Mouse (Mus musculus) neural tube, embryonic 11.5 days (tissue): ENCODE results near the gene Epsti1. TPM values are rescaled to one million over a fixed set of nuclear protein-coding genes. Genes with fewer than 3 reads are reported as not detected.

Source experiments
- ATAC-seq: fragments of 200-750 bp; cut with Nextera tagmentation; 2 replicates; pipeline ENCODE4 v1.8.0; 2017; ENCODE audit warnings: moderate number of reproducible peaks, mild to moderate bottlenecking, moderate TSS enrichment, moderate library complexity; ENCODE audit not compliant: insufficient read depth, low FRiP score, low TSS enrichment
- DNase-seq: peaks from one replicate; pipeline ENCODE4 v3.0.0-alpha.2; 2015; ENCODE audit warnings: low spot score
- H3K27ac ChIP-seq: fragments of 300-500 bp; sonication (generic); 2 replicates; pipeline ENCODE4 v1.5.1; 2014; ENCODE audit warnings: low read depth, mild to moderate bottlenecking, low read length
- H3K27me3 ChIP-seq: fragments of 300-500 bp; sonication (generic); 2 replicates; pipeline ENCODE4 v1.6.1; 2014; ENCODE audit warnings: mild to moderate bottlenecking, low read length, mixed read lengths; ENCODE audit not compliant: control insufficient read depth, insufficient read depth
- H3K36me3 ChIP-seq: fragments of 300-500 bp; sonication (generic); 2 replicates; pipeline ENCODE4 v1.6.1; 2014; ENCODE audit warnings: mild to moderate bottlenecking, low read length, moderate library complexity, mixed read lengths; ENCODE audit not compliant: control insufficient read depth, insufficient read depth
- H3K4me1 ChIP-seq: fragments of 300-500 bp; sonication (generic); 2 replicates; pipeline ENCODE4 v1.6.1; 2014; ENCODE audit warnings: low read length, mixed read lengths; ENCODE audit not compliant: control insufficient read depth, insufficient read depth
- H3K4me2 ChIP-seq: fragments of 300-500 bp; sonication (generic); 2 replicates; pipeline ENCODE4 v1.6.1; 2014; ENCODE audit warnings: low read depth, mild to moderate bottlenecking, moderate library complexity
- H3K4me3 ChIP-seq: fragments of 300-500 bp; sonication (generic); 2 replicates; pipeline ENCODE4 v1.5.1; 2014; ENCODE audit warnings: low read depth, low read length
- H3K9ac ChIP-seq: fragments of 300-500 bp; sonication (generic); 2 replicates; pipeline ENCODE4 v1.6.1; 2014; ENCODE audit warnings: mild to moderate bottlenecking, low read length
- H3K9me3 ChIP-seq: fragments of 300-500 bp; sonication (generic); 2 replicates; pipeline ENCODE4 v1.6.1; 2016; ENCODE audit warnings: low read length; ENCODE audit not compliant: control insufficient read depth
- WGBS: fragments of 180-500 bp; shearing (Covaris S2); extraction: QIAGEN DNeasy Blood & Tissue Kit; methylation state at CpG from one replicate; pipeline ENCODE4 v1.1.7; 2014; 5-methylcytosine and 5-hydroxymethylcytosine counted together
- polyA plus RNA-seq: library from polyadenylated mRNA; unstranded; fragments of >200 nt; fragmentation: Nextera tagmentation; extraction: Ambion mirVana; gene quantifications from 2 replicates; pipeline ENCODE4 v1.2.1, GENCODE M21; 2014

Gene Epsti1
- polyA plus RNA-seq, 1 experiment from 2014 or later, result not detected

DNA sequence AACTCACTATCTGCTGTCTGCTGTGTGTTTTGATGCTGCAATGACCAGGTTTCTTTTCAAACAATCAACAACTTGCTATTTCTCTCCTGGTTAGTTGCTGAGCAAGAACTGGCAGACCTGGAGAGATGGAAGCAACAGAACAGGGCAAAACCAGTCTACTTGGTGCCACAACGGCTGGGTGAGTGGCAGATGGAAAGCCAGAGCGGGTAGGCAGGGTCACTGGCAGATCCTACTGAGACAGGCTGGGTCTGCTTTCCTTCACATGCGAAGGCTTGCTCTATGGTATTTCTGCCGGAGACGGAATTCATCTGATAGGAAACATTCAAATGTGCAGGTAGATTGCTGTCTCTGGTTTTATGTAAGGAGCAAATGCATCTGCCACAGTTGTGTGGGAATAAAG, 24.6 kb downstream of the Epsti1 start:
- Histone ChIP-seq H3K9me3 (no peaks in the 10 kb centered on the region), H3K36me3 (no peaks in the 10 kb centered on the region), H3K27ac (no peak overlapping the region), H3K9ac (no peak overlapping the region), H3K4me3 (no peak overlapping the region), H3K4me2 (no peak overlapping the region), H3K4me1 (no peaks in the 10 kb centered on the region), H3K27me3 (no peaks in the 10 kb centered on the region)
- WGBS, result 93% methylated on average over 5 of the region's 5 CpGs
- DNase-seq, result no peak
- ATAC-seq, result no peak

DNA sequence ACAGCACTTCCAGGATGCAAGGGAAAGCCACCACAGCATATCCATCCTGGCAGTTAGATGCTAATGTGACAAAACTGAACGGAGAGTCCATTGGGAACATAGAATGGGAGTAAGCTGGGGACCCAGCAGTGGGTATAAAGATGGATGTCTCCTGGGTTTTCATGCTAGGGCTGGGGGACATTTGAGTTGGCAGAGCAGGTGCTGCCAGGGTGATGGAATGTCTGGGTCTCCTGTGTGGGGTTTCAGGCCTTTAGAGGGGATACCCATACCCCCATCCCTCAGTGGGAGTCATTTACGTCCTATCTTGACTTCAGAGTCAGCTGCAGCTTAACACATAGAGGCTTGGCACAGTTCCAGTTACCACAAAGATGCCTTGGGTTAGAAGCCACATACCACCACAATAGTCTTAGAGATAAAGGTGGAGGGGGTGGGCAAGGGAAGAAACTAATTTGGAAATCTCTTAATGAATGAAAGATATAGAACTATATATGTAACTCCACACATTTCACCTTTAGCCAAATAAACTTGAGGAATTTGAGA, 25.2 kb downstream of the Epsti1 start:
- DNase-seq (no peak), ATAC-seq (no peak)
- Histone ChIP-seq H3K4me2 (no peak overlapping the region), H3K36me3 (no peaks in the 10 kb centered on the region), H3K4me1 (no peaks in the 10 kb centered on the region), H3K9ac (no peak overlapping the region), H3K27ac (no peak overlapping the region), H3K4me3 (no peak overlapping the region), H3K9me3 (no peaks in the 10 kb centered on the region), H3K27me3 (no peaks in the 10 kb centered on the region)
- WGBS, result 73% methylated on average over 2 of the region's 2 CpGs

DNA sequence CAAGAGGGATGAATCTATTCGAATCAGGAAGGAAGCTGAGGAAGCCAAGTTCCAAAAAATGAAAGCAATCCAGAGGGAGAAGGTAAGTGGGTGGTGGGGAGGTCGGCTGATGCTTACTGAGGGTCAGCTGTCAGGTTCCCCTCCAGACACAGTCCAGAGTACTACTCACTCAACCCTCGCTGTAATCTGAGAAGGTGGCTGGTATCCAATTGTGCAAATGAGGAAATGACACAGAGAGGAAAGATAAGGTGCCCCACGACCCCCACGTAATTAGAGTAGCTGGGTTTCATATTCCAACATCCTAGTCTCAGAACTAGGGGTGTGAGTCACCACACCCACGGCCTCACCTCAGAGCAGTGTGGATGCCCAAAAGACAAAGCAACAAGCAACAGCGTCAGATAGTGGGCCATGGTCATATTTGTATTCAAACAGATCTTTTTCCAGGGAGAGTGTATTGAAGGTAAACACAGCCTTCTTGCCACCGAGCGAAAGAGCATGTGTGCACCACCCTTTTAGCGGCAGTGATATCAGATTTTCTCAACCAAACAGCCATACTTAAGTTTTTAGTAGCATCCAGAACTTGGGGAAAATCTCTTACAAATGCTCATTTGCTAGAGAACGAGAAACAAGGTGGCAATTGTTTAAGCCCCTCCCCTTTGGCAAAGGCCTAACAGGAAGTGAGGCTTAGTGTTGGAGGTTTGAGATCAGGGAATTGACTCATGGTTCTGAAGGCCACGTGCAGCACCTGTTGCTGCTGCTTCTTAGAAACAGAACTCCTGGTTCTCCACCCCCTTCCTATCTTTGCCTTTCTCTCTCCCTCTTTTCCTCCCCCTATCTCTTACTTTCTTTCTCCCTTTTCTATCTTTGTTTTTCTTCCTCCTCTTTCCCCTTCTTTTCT, 28.4 kb downstream of the Epsti1 start:
- DNase-seq (no peak), ATAC-seq (no peak)
- 71% methylated on average over 12 of the region's 12 CpGs for WGBS

GRCm38 (mm10) chr14:77933243-77933642, 29.2 kb downstream of the Epsti1 start:
- H3K4me3 ChIP-seq, result no peak overlapping the region
- H3K27ac ChIP-seq, result no peak overlapping the region
- H3K4me2 ChIP-seq, result no peak overlapping the region
- no peaks in the 10 kb centered on the region for H3K27me3 ChIP-seq
- 92% methylated on average over 5 of the region's 5 CpGs for WGBS
- no peak for DNase-seq
- no peaks in the 10 kb centered on the region for H3K9me3 ChIP-seq
- no peaks in the 10 kb centered on the region for H3K4me1 ChIP-seq
- no peak for ATAC-seq
- no peaks in the 10 kb centered on the region for H3K36me3 ChIP-seq
- H3K9ac ChIP-seq, result no peak overlapping the region

More for the DNA sequence above, 28.4 kb downstream of the Epsti1 start:
- H3K9me3 ChIP-seq, result no peaks in the 10 kb centered on the region
- no peak overlapping the region for H3K27ac ChIP-seq
- H3K9ac ChIP-seq, result no peak overlapping the region
- H3K4me1 ChIP-seq, result no peaks in the 10 kb centered on the region
- H3K27me3 ChIP-seq, result no peaks in the 10 kb centered on the region
- H3K4me2 ChIP-seq, result no peak overlapping the region
- no peaks in the 10 kb centered on the region for H3K36me3 ChIP-seq
- H3K4me3 ChIP-seq, result no peak overlapping the region

- H3K36me3 ChIP-seq, result no peaks in the 10 kb centered on the region
- DNase-seq (no peak), ATAC-seq (no peak)
- H3K9ac ChIP-seq, result no peak overlapping the region
- 83% methylated on average over 3 of the region's 3 CpGs for WGBS
- no peaks in the 10 kb centered on the region for H3K27me3 ChIP-seq
- H3K9me3 ChIP-seq, result no peaks in the 10 kb centered on the region
- H3K4me1 ChIP-seq, result no peaks in the 10 kb centered on the region
- no peak overlapping the region for H3K4me2 ChIP-seq
- H3K27ac ChIP-seq, result no peak overlapping the region
- no peak overlapping the region for H3K4me3 ChIP-seq
Measured at GRCm38 (mm10) chr14:77934431-77934830, 30.4 kb downstream of the Epsti1 start.

GRCm38 (mm10) chr14:77941105-77941504, 37.1 kb downstream of the Epsti1 start:
- no peaks in the 10 kb centered on the region for H3K36me3 ChIP-seq
- H3K4me1 ChIP-seq, result no peaks in the 10 kb centered on the region; the same call in 1 of the 2 replicates
- no peak for DNase-seq
- no peak overlapping the region for H3K27ac ChIP-seq
- no peaks in the 10 kb centered on the region for H3K27me3 ChIP-seq
- H3K9ac ChIP-seq, result no peak overlapping the region
- no peak overlapping the region for H3K4me3 ChIP-seq
- no peak for ATAC-seq
- no peak overlapping the region for H3K4me2 ChIP-seq
- WGBS, result 89% methylated on average over 1 of the region's 1 CpGs
- H3K9me3 ChIP-seq, result no peaks in the 10 kb centered on the region

DNA sequence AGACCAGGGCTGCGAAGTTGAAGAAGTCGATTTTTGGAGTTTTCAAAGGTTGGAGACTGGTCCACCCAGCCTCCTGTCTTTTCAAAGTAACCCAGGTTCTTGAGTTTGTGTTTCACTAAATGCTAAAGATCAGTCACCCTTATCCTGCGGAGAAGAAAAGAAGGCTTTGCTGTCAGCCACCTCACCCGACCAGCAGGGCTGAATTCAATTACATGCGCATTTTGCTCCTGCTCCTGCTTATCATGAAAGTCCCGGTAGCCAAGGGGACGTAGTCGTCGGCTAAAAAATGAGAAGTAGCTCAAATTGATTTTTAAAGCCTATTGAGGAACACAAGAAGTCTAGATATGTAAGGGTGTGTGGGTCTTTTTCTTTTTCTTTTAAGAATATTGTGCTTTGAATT, 38.2 kb downstream of the Epsti1 start:
- H3K9me3 ChIP-seq, result no peaks in the 10 kb centered on the region
- no peak overlapping the region for H3K9ac ChIP-seq
- DNase-seq (peak; percentile 31), ATAC-seq (no peak)
- 44% methylated on average over 9 of the region's 9 CpGs for WGBS
- H3K36me3 ChIP-seq, result no peaks in the 10 kb centered on the region
- H3K4me2 ChIP-seq, result no peak overlapping the region
- H3K27ac ChIP-seq, result no peak overlapping the region
- no peaks in the 10 kb centered on the region; the same call in 1 of the 2 replicates for H3K4me1 ChIP-seq
- no peaks in the 10 kb centered on the region for H3K27me3 ChIP-seq
- H3K4me3 ChIP-seq, result no peak overlapping the region

GRCm38 (mm10) chr14:77942793-77943558, 38.9 kb downstream of the Epsti1 start:
- peak overlapping the region; percentile 3; the same call in 1 of the 2 replicates for H3K4me2 ChIP-seq
- H3K9me3 ChIP-seq, result no peaks in the 10 kb centered on the region
- H3K4me1 ChIP-seq, result no peaks in the 10 kb centered on the region; the same call in 1 of the 2 replicates
- no peak overlapping the region for H3K4me3 ChIP-seq
- H3K27ac ChIP-seq, result no peak overlapping the region
- WGBS, result 61% methylated on average over 15 of the region's 15 CpGs
- DNase-seq (peak; percentile 32), ATAC-seq (peak; percentile 45; the same call in 1 of the 2 replicates)
- H3K27me3 ChIP-seq, result no peaks in the 10 kb centered on the region
- H3K9ac ChIP-seq, result no peak overlapping the region
- H3K36me3 ChIP-seq, result no peaks in the 10 kb centered on the region
